ENCODE assay signal across 7 mouse cellular contexts in genomic region chr5:24445428-24446080, GRCm38 (mm10). TPM values are rescaled to one million over a fixed set of nuclear protein-coding genes. Genes with fewer than 3 reads are reported as not detected.
DNase-seq lines count a peak whose midpoint lies in the region; ATAC-seq and TF ChIP-seq lines count a peak whose summit lies in the region.

No protein-coding gene starts in this region.

- H3K9ac ChIP-seq in kidney, postnatal 0 days (ENCODE audit: low read depth, low read length) = peak overlapping the region; percentile 97
- H3K9ac ChIP-seq in forebrain, embryonic 16.5 days (replicated peaks; ENCODE audit: low read depth, low read length) = peak overlapping the region; percentile 96

- peak overlapping the region; percentile 93 for H3K4me3 ChIP-seq in kidney, postnatal 0 days (replicated peaks; ENCODE audit: low read depth, low read length)
- H3K4me3 ChIP-seq in brown adipose tissue, adult 24 weeks (ENCODE audit: insufficient read depth, low read depth, low read length) = peak overlapping the region; percentile 99
- peak overlapping the region; percentile 77 for H3K4me3 ChIP-seq in forebrain, embryonic 16.5 days (replicated peaks; ENCODE audit: low read length)
- peak overlapping the region; percentile 20; the same call in 1 of the 2 replicates for H3K4me3 ChIP-seq in macrophage (ENCODE audit: inconsistent target)

- TF ChIP-seq CTCF in kidney, postnatal 0 days (IDR thresholded peaks at IDR 0.05; ENCODE audit: low read depth) = no peak; the same call in 1 of the 2 replicates

- H3K27ac ChIP-seq in kidney, postnatal 0 days = peak overlapping the region; percentile 95
- peak overlapping the region; percentile 92 for H3K27ac ChIP-seq in brown adipose tissue, adult 24 weeks (replicated peaks; ENCODE audit: low read depth, low read length)
- H3K27ac ChIP-seq in forebrain, embryonic 16.5 days (ENCODE audit: low read length) = peak overlapping the region; percentile 77
- H3K27ac ChIP-seq in macrophage = peak overlapping the region; percentile 41

- no peaks in the 10 kb centered on the region for H3K27me3 ChIP-seq in kidney, postnatal 0 days (ENCODE audit: insufficient read depth, low read length)
- H3K27me3 ChIP-seq in forebrain, embryonic 16.5 days (replicated peaks; ENCODE audit: control insufficient read depth, insufficient read depth, low read length) = no peaks in the 10 kb centered on the region

- peaks cover 23% of the 10 kb centered on the region for H3K36me3 ChIP-seq in kidney, postnatal 0 days (ENCODE audit: insufficient read depth, low read length)
- no peaks in the 10 kb centered on the region for H3K36me3 ChIP-seq in forebrain, embryonic 16.5 days (ENCODE audit: control insufficient read depth, insufficient read depth)
- H3K36me3 ChIP-seq in macrophage (ENCODE audit: inconsistent target) = peaks cover 15% of the 10 kb centered on the region; the same call in 1 of the 2 replicates

- H3K4me1 ChIP-seq in kidney, postnatal 0 days (replicated peaks; ENCODE audit: insufficient read depth, low read length) = peaks cover 15% of the 10 kb centered on the region; the same call in 1 of the 2 replicates
- H3K4me1 ChIP-seq in brown adipose tissue, adult 24 weeks (ENCODE audit: control insufficient read depth, insufficient read depth, insufficient read length, low read length) = peaks cover 19% of the 10 kb centered on the region; the same call in 1 of the 2 replicates
- H3K4me1 ChIP-seq in forebrain, embryonic 16.5 days (replicated peaks; ENCODE audit: control insufficient read depth, insufficient read depth, low read length) = peaks cover 30% of the 10 kb centered on the region

- no peak for DNase-seq in kidney, postnatal 0 days (ENCODE audit: low spot score)
- DNase-seq in kidney, postnatal 10 days = no peak
- DNase-seq in gastrocnemius, postnatal 36 days = no peak

- H3K79me2 ChIP-seq in macrophage (ENCODE audit: inconsistent target) = peaks cover 10% of the 10 kb centered on the region

- no peaks in the 10 kb centered on the region for H3K9me3 ChIP-seq in kidney, postnatal 0 days (replicated peaks; ENCODE audit: low read length)
- H3K9me3 ChIP-seq in forebrain, embryonic 16.5 days (ENCODE audit: control insufficient read depth, low read length) = no peaks in the 10 kb centered on the region

- H3K4me2 ChIP-seq in kidney, postnatal 0 days (ENCODE audit: low read length) = peak overlapping the region; percentile 90
- peak overlapping the region; percentile 77 for H3K4me2 ChIP-seq in forebrain, embryonic 16.5 days (ENCODE audit: low read length)

- 62% methylated on average over 20 of the region's 20 CpGs for WGBS in kidney, postnatal 0 days
- WGBS in forebrain, embryonic 16.5 days = 53% methylated on average over 20 of the region's 20 CpGs
- 68% methylated on average over 20 of the region's 20 CpGs for whole genome bisulfite sequencing in macrophage (ENCODE audit: missing documents)

- ATAC-seq in kidney, postnatal 0 days (replicated peaks; ENCODE audit: low FRiP score, low read depth) = 0 out of 2 replicates have a peak, but pooled peaks have one; percentile 0
- no peak; the same call in 1 of the 2 replicates for ATAC-seq in forebrain, embryonic 16.5 days
- ATAC-seq in megakaryocyte-erythroid progenitor cell, adult 5-6 weeks (replicated peaks; ENCODE audit: low FRiP score, low TSS enrichment, poor library complexity, severe bottlenecking) = no peak

- intact Hi-C loops in gastrocnemius, postnatal 36 days (cut with DNase I) = no loop called here

RNA-seq across cellular contexts. Expression of gene Fastk, which starts 0.5 kb away (rescaled TPM):
- polyA plus RNA-seq in kidney, postnatal 0 days (2015; fragmentation: Nextera tagmentation; extraction: Ambion mirVana) = 117 and 120 TPM in 2 replicates
- polyA plus RNA-seq in brown adipose tissue, adult 24 weeks (2012; ENCODE audit: insufficient read depth, insufficient read length, missing spikeins) = 148 and 188 TPM in 2 replicates
- 92.2 and 96.3 TPM in 2 replicates for polyA plus RNA-seq in forebrain, embryonic 16.5 days (2015; fragmentation: Nextera tagmentation; extraction: Ambion mirVana)
- total RNA-seq in macrophage (2018; cell fraction: chromatin; rRNA removed) = 100 to 1,000 TPM in 14 of 26 experiments, 10 to 100 TPM in 12; 50.0 to 163 (median 113) TPM
- total RNA-seq in macrophage (2018; cell fraction: cytosol; rRNA removed) = 10 to 100 TPM; 21.5 to 41.1 (median 31.1) TPM
- 100 to 1,000 TPM in 4 of 26 experiments, 10 to 100 TPM in 22; 38.9 to 116 (median 73.8) TPM for total RNA-seq in macrophage (2018; cell fraction: nucleus; rRNA removed)
- polyA plus RNA-seq in macrophage (2018) = 30.5 to 41.6 TPM (median 31.5 TPM) in 3 replicates
- 100 to 1,000 TPM; 179 to 183 TPM for total RNA-seq in gastrocnemius, postnatal 36 days (2021)
- 101 and 135 TPM in 2 replicates for total RNA-seq in megakaryocyte-erythroid progenitor cell, adult 5-6 weeks (2014; fragmentation: Nextera tagmentation)
- total RNA-seq in megakaryocyte-erythroid progenitor cell, adult 5-6 weeks (2017) = 14.1 and 30.4 TPM in 2 replicates

RNA-seq across cellular contexts. Expression of gene Tmub1, which starts 2.1 kb away (rescaled TPM):
- 27.0 and 28.0 TPM in 2 replicates for polyA plus RNA-seq in kidney, postnatal 0 days (2015; fragmentation: Nextera tagmentation; extraction: Ambion mirVana)
- 3.8 and 11.7 TPM in 2 replicates for polyA plus RNA-seq in brown adipose tissue, adult 24 weeks (2012; ENCODE audit: insufficient read depth, insufficient read length, missing spikeins)
- polyA plus RNA-seq in forebrain, embryonic 16.5 days (2015; fragmentation: Nextera tagmentation; extraction: Ambion mirVana) = 37.3 and 45.4 TPM in 2 replicates
- 1 to 10 TPM in 12 of 26 experiments, under 1 TPM in 4, not detected in 10; 0.63 to 4.0 (median 1.4) TPM for total RNA-seq in macrophage (2018; cell fraction: chromatin; rRNA removed)
- 10 to 100 TPM in 10 of 26 experiments, 1 to 10 TPM in 16; 3.9 to 13.7 (median 9.5) TPM for total RNA-seq in macrophage (2018; cell fraction: cytosol; rRNA removed)
- total RNA-seq in macrophage (2018; cell fraction: nucleus; rRNA removed) = 1 to 10 TPM in 25 of 26 experiments, under 1 TPM in 1; 0.98 to 8.8 (median 3.9) TPM
- 7.8 to 14.5 TPM (median 12.4 TPM) in 3 replicates for polyA plus RNA-seq in macrophage (2018)
- total RNA-seq in gastrocnemius, postnatal 36 days (2021) = 10 to 100 TPM; 14.9 to 15.8 TPM
- total RNA-seq in megakaryocyte-erythroid progenitor cell, adult 5-6 weeks (2014; fragmentation: Nextera tagmentation) = 10.5 and 11.4 TPM in 2 replicates
- 5.6 and 6.2 TPM in 2 replicates for total RNA-seq in megakaryocyte-erythroid progenitor cell, adult 5-6 weeks (2017)

RNA-seq across cellular contexts. Expression of gene Agap3, which starts 6.4 kb away (rescaled TPM):
- polyA plus RNA-seq in kidney, postnatal 0 days (2015; fragmentation: Nextera tagmentation; extraction: Ambion mirVana) = 23.9 and 26.9 TPM in 2 replicates
- 17.2 and 23.2 TPM in 2 replicates for polyA plus RNA-seq in brown adipose tissue, adult 24 weeks (2012; ENCODE audit: insufficient read depth, insufficient read length, missing spikeins)
- polyA plus RNA-seq in forebrain, embryonic 16.5 days (2015; fragmentation: Nextera tagmentation; extraction: Ambion mirVana) = 57.0 and 58.6 TPM in 2 replicates
- total RNA-seq in macrophage (2018; cell fraction: chromatin; rRNA removed) = 100 to 1,000 TPM in 5 of 26 experiments, 10 to 100 TPM in 21; 11.4 to 164 (median 72.2) TPM
- total RNA-seq in macrophage (2018; cell fraction: cytosol; rRNA removed) = 10 to 100 TPM; 35.1 to 92.7 (median 58.6) TPM
- 100 to 1,000 TPM in 4 of 26 experiments, 10 to 100 TPM in 22; 32.2 to 124 (median 62.0) TPM for total RNA-seq in macrophage (2018; cell fraction: nucleus; rRNA removed)
- polyA plus RNA-seq in macrophage (2018) = 54.8 to 72.0 TPM (median 61.6 TPM) in 3 replicates
- 10 to 100 TPM; 59.6 to 63.2 TPM for total RNA-seq in gastrocnemius, postnatal 36 days (2021)
- 36.5 and 53.3 TPM in 2 replicates for total RNA-seq in megakaryocyte-erythroid progenitor cell, adult 5-6 weeks (2014; fragmentation: Nextera tagmentation)
- total RNA-seq in megakaryocyte-erythroid progenitor cell, adult 5-6 weeks (2017) = 21.7 and 33.3 TPM in 2 replicates

RNA-seq across cellular contexts. Expression of gene Slc4a2, which starts 21.9 kb away (rescaled TPM):
- 30.8 and 35.5 TPM in 2 replicates for polyA plus RNA-seq in kidney, postnatal 0 days (2015; fragmentation: Nextera tagmentation; extraction: Ambion mirVana)
- 8.2 and 14.9 TPM in 2 replicates for polyA plus RNA-seq in brown adipose tissue, adult 24 weeks (2012; ENCODE audit: insufficient read depth, insufficient read length, missing spikeins)
- 19.1 and 23.9 TPM in 2 replicates for polyA plus RNA-seq in forebrain, embryonic 16.5 days (2015; fragmentation: Nextera tagmentation; extraction: Ambion mirVana)
- 100 to 1,000 TPM in 14 of 26 experiments, 10 to 100 TPM in 12; 39.0 to 197 (median 104) TPM for total RNA-seq in macrophage (2018; cell fraction: chromatin; rRNA removed)
- 10 to 100 TPM; 17.3 to 43.5 (median 30.9) TPM for total RNA-seq in macrophage (2018; cell fraction: cytosol; rRNA removed)
- 100 to 1,000 TPM in 4 of 26 experiments, 10 to 100 TPM in 22; 38.0 to 127 (median 68.2) TPM for total RNA-seq in macrophage (2018; cell fraction: nucleus; rRNA removed)
- 21.8 to 34.7 TPM (median 34.2 TPM) in 3 replicates for polyA plus RNA-seq in macrophage (2018)
- 10 to 100 TPM; 14.7 to 15.5 TPM for total RNA-seq in gastrocnemius, postnatal 36 days (2021)
- total RNA-seq in megakaryocyte-erythroid progenitor cell, adult 5-6 weeks (2014; fragmentation: Nextera tagmentation) = 22.8 and 24.7 TPM in 2 replicates
- 15.5 and 16.4 TPM in 2 replicates for total RNA-seq in megakaryocyte-erythroid progenitor cell, adult 5-6 weeks (2017)

RNA-seq across cellular contexts. Expression of gene Cdk5, which starts 22.2 kb away (rescaled TPM):
- polyA plus RNA-seq in kidney, postnatal 0 days (2015; fragmentation: Nextera tagmentation; extraction: Ambion mirVana) = 47.2 and 51.3 TPM in 2 replicates
- 51.3 and 56.7 TPM in 2 replicates for polyA plus RNA-seq in brown adipose tissue, adult 24 weeks (2012; ENCODE audit: insufficient read depth, insufficient read length, missing spikeins)
- 106 and 127 TPM in 2 replicates for polyA plus RNA-seq in forebrain, embryonic 16.5 days (2015; fragmentation: Nextera tagmentation; extraction: Ambion mirVana)
- total RNA-seq in macrophage (2018; cell fraction: chromatin; rRNA removed) = 10 to 100 TPM; 20.2 to 77.5 (median 50.6) TPM
- total RNA-seq in macrophage (2018; cell fraction: cytosol; rRNA removed) = 10 to 100 TPM; 12.6 to 17.8 (median 15.1) TPM
- total RNA-seq in macrophage (2018; cell fraction: nucleus; rRNA removed) = 10 to 100 TPM; 13.4 to 62.9 (median 39.9) TPM
- 15.2 to 21.5 TPM (median 20.5 TPM) in 3 replicates for polyA plus RNA-seq in macrophage (2018)
- total RNA-seq in gastrocnemius, postnatal 36 days (2021) = 10 to 100 TPM; 11.3 to 12.0 TPM
- total RNA-seq in megakaryocyte-erythroid progenitor cell, adult 5-6 weeks (2014; fragmentation: Nextera tagmentation) = 25.5 and 31.7 TPM in 2 replicates
- 15.0 and 26.5 TPM in 2 replicates for total RNA-seq in megakaryocyte-erythroid progenitor cell, adult 5-6 weeks (2017)

Comparison
In these comparisons a context has a peak if more than half of its experiments do, and no peak if none do; other contexts are left out.
1. H3K27ac ChIP-seq: peak in every context shown above with its lines; median percentile 95 in kidney, postnatal 0 days; 92 in brown adipose tissue, adult 24 weeks; 77 in forebrain, embryonic 16.5 days; 41 in macrophage.
2. H3K4me3 ChIP-seq: peak in every context shown above with its lines; median percentile 99 in brown adipose tissue, adult 24 weeks; 93 in kidney, postnatal 0 days; 77 in forebrain, embryonic 16.5 days; 20 in macrophage.